Mouse (Mus musculus): ENCODE results near the gene Olfr9. TPM values are rescaled to one million over a fixed set of nuclear protein-coding genes. Genes with fewer than 3 reads are reported as not detected.
"Not testable (repeated sequence)": the region's sequence is repeated elsewhere in the genome, so short reads cannot be mapped to it uniquely, and the experiment has no call there.

Gene Olfr9
- total RNA-seq (2021): not detected

- not testable (repeated sequence) for DNase-seq
These were observed at the start of gene Olfr9 for GRCm38 (mm10) chr10:128989131-128989530. Olfr9 (plus strand) TSS chr10:128989431.

DNA sequence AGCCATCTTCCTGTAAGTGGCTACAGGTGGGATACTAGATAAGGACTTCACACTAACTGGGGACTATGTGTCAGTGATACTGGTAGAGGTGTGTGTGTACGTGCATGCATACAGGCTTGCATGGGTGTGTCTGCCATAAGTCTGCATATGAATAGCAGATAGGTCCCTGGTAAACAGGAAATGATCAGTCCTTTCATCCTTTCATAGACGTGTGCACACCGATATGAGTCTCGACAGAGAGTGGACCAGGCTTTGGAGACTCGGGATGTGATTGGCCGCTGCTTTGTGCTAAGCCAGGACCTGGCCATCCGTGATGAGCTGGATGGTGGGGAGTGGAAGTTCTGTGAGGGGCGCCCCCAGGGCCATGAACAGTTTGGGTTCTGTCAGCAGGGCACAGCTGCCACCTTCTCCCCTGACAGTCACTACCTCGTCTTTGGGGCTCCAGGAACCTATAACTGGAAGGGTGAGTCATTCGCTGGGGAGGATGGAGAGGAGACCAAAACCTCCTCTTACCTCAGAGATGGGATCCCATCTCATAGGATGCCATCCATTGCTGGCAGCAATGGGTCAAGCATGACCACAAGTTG is 48.7 kb upstream of the Olfr9 start:
- DNase-seq: no peak

DNA sequence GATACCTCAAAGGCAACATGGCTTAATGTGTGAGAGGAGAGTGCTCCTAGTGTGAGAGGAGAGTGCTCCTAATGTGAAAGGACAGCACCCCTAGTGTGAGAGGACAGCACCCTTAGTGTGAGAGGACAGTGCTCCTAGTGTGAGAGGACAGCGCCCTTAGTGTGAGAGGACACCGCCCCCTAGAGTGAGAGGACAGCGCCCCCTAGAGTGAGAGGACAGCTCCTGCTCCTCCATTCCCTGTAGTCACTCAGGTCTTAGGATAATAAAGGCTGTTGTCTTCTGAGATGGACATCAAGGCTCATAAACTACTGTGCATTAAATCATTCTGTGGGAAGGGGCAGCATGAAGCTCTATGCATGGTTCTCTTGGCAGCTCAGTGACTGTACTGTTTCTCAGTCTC is 43.6 kb upstream of the Olfr9 start:
- peak in 1 of 2 experiments; percentile 32 for DNase-seq

DNA sequence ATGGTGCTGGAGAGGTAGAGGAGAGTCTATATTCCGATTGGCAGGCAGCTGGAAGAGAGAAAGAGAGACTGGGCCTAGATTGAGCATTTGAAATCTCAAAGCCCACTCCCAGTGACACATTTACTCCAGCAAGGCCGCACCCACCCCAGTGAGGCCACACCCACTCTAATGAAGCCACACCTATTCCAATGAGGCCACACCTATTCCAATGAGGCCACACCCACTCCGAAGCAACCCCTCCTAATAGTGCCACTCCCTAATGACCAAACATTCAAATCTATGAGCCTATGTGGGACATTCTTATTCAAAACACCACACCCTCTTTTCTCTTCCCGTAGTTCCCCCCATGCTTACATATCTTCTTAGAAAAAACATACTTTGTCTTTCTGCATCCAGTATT is 41.7 kb upstream of the Olfr9 start:
- DNase-seq: no peak

DNA sequence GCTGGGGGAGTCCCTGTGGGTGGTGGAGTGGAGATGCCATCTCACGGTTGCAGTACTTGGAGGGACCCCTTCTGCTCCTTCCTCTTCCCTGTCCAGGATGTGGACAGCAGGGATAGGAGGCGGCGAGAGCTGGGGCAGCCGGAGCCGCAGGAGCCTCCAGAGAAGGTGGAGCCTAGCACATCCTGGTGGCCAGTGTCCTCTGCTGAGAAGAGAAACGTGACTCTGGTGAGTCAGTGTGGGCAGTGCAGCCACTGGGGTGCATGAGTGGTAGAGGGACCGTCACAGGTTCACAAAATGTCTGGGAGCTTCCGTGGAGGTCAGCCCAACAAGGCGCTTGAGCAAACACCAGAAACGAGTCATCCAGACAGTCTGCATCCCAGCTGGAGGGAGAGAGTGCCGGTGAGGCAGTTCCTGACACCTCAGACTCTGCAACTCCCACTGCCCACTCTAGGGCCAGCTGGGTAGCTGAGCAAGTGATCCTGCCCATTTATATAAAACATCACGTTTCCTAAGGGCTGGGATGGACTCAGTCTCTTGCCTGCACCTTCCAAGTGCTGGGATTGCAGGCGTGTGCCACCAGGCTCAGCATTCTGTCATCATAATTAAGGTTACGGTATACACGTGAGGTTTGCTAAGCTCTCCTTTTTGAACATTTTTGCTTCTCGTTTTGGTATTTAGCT is 38.9 kb upstream of the Olfr9 start:
- no peak for DNase-seq

- DNase-seq: no peak
These were observed 30.9 kb upstream of the Olfr9 start for GRCm38 (mm10) chr10:128958340-128958739.

- DNase-seq: no peak
These were observed 29.1 kb upstream of the Olfr9 start for GRCm38 (mm10) chr10:128960142-128960541.

- peak in 1 of 2 experiments; percentile 15 for DNase-seq
These were observed 28.3 kb upstream of the Olfr9 start, which contains the start of gene Mettl7b for GRCm38 (mm10) chr10:128960590-128961584. Mettl7b (minus strand) TSS chr10:128960988.

GRCm38 (mm10) chr10:128964961-128965360 is 24.3 kb upstream of the Olfr9 start:
- DNase-seq: no peak

- no peak for DNase-seq
These were observed 23.4 kb upstream of the Olfr9 start for GRCm38 (mm10) chr10:128965871-128966270.

- no peak for DNase-seq
These were observed 20.9 kb upstream of the Olfr9 start for GRCm38 (mm10) chr10:128968341-128968749.

DNA sequence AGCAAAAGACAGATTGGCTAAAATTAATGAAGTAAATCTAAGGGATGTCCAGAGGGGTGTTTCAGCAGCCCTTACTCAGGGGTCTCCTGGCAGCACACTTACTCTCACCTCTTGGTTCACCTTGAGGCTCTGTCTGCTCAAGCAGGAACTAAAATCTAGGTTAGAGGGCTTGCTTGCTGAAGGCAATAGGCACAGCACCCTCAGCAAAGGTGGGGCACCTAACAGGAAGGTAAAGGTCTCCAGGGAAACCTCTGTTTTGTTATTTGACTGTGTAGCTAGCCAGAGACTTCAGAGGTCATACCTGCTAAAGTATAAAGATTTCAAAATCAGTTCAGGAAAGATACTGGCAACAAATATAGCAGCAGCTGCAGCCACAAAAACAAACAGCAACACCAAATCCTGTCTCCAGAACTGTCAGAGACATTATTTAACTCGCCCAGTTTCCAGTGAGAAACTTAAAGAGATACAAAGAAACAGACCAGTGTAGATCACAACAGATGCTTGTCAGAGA is 18.4 kb upstream of the Olfr9 start:
- no peak for DNase-seq

GRCm38 (mm10) chr10:128972841-128973240 is 16.4 kb upstream of the Olfr9 start:
- DNase-seq: no peak

DNA sequence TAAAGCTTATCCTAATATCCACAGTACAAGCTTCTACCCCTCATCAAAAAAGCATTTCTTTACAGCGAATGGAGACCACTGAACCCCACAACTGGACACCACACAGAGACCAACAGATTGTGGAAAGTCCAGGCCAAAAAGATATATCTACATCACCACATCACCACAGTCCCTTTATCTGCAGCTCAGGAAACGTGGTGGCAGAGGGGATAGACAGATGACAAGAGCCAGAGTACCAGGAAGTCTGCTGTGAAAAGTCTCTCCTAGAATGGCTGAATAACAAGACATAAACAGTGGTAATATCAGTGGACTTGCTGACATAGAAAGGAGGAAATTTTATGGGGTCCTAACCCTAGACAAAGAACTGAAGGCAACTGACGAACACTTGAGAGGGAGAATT is 12.8 kb upstream of the Olfr9 start:
- no peak for DNase-seq

DNA sequence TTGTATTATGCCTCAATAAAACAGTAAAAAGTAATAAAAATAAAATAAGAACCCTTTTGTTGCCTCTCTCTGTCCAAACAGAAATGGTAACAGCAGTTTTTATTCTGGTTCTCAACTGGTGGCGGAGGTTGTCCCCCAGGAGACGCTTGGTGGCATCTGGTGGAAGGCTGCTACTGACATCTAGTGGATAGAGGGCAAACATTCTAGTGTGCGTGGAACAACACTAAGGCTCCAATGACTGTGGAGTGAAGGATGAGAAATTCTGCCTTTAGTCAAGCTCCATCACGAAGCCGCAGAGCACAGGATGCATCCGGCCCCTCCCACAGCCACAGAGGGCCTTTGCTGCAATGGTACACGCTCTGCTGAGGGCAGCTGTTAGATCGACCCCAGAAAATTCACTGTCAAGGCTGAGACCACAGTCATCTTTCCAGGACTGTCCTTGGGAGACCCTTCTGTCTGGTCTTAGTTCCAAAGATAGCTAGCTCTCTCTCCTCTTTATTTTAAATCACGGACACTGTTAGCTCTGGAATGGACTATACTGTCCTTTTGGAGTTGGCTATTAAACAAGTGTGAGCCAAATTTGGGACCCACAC is 11.6 kb upstream of the Olfr9 start:
- DNase-seq: peak; percentile 35 to 57

DNA sequence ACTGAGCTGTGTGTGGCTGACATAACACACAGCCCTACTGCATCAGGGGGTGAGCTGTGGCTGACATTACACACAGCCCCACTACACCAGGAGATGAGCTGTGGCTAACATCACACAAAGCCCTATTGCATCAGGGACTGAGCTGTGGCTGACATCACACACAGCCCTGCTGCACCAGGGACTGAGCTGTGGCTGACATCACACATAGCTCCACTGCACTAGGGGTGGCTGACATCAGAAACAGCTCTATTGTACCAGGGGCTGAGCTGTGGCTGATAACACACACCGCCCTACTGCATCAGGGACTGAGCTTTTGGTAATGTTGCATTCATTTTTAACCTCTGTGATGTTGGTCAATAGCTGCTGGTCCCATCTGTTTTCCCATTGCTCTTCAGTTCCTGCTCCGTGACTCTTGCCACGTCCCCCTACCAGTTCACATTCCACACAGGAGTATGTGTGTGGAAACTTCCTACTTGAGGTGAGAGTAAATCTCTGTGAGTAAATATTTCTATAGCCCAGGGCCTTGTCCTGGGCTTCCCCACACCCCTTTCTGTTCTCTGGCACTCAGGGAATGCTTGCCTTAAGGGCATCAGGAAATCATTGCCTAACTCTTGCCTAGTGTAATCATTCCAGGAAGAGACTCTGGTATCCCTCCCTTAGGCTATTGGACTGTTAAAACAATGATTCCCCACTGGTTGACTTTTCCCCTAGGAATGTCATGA is 8.4 kb upstream of the Olfr9 start:
- DNase-seq: no peak

DNA sequence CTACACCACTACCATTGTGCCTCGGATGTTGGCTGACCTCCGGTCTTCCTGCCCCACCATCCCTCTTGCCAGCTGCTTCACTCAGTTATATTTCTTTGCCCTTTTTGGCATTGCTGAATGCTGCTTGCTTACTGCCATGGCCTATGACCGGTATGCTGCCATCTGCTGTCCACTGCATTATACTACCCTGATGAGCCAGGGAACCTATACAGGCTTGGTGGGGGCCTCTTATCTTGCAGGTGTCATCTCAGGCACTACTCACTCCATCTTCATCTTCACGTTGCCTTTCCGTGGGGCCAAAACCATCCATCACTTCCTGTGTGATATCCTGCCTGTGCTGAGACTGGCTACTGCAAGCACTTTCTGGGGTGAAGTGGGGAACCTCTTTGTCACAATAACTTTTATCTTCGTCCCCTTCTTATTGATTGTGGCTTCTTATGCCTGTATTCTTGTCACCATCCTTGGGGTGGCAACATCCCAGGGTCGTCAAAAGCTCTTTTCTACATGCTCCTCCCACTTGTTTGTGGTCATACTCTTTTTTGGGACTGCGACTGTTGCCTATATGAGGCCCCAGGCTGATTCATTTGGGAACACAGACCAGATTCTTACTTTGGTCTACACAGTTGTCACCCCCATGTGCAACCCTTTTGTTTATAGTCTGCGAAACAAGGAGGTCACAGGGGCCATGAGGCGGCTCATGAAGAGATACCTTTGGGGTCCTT is 1.1 kb downstream of the Olfr9 start:
- not testable (repeated sequence) for DNase-seq

DNA sequence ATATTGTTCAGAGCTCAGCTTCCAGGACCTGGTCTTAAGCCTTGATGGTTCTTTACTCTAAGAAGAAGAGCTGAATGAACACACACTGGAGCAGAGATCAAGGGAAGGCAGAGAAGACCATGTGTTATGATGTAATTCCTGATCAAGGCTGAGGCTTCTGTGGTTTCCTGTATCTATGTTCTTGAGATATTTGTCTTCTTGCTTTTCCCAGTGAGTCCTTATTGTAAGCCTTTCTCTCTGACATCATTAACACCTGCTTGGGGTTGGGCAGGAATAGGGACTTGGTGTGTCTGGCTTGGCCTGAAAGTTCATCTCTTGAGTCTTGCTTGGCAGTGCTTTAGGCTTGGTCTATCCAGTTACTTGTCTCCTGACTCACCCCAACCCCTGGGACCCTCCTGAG is 1.8 kb downstream of the Olfr9 start:
- no peak for DNase-seq

GRCm38 (mm10) chr10:128995796-128996195 is 6.6 kb downstream of the Olfr9 start:
- DNase-seq: no peak

- DNase-seq: no peak
These were observed 7.4 kb downstream of the Olfr9 start for GRCm38 (mm10) chr10:128996523-128997040.
